Mouse (Mus musculus): Measurements from ENCODE around the gene Dgat2.

Dgat2 gene

GRCm38 (mm10) chr7:99182432-99183172 is at the start of gene Dgat2:
Gene Dgat2 (minus strand): TSS chr7:99182719.
- peak; percentile 79 to 81 for DNase-seq

- DNase-seq: no peak
Measured at GRCm38 (mm10) chr7:99230061-99230747, 47.7 kb upstream of the Dgat2 start.

- DNase-seq: no peak
Measured at GRCm38 (mm10) chr7:99229411-99229810, 46.9 kb upstream of the Dgat2 start.

- DNase-seq: no peak
Measured at GRCm38 (mm10) chr7:99228825-99229224, 46.3 kb upstream of the Dgat2 start.

- DNase-seq: no peak
Measured at GRCm38 (mm10) chr7:99227267-99227666, 44.7 kb upstream of the Dgat2 start.

- no peak for DNase-seq
Measured at GRCm38 (mm10) chr7:99226662-99227061, 44.1 kb upstream of the Dgat2 start.

- no peak for DNase-seq
Measured at GRCm38 (mm10) chr7:99225421-99225820, 42.9 kb upstream of the Dgat2 start.

GRCm38 (mm10) chr7:99224648-99225190 is 42.2 kb upstream of the Dgat2 start:
- DNase-seq: no peak

- DNase-seq: no peak
Measured at GRCm38 (mm10) chr7:99224225-99224624, 41.7 kb upstream of the Dgat2 start.

GRCm38 (mm10) chr7:99217338-99218074 is 35.0 kb upstream of the Dgat2 start:
- DNase-seq: no peak

GRCm38 (mm10) chr7:99215347-99215855 is 32.9 kb upstream of the Dgat2 start:
- no peak for DNase-seq

- no peak for DNase-seq
Measured at GRCm38 (mm10) chr7:99214621-99215185, 32.2 kb upstream of the Dgat2 start.

GRCm38 (mm10) chr7:99213686-99214085 is 31.2 kb upstream of the Dgat2 start:
- no peak for DNase-seq

- no peak for DNase-seq
Measured at GRCm38 (mm10) chr7:99213056-99213455, 30.5 kb upstream of the Dgat2 start.

GRCm38 (mm10) chr7:99208704-99209103 is 26.2 kb upstream of the Dgat2 start:
- no peak for DNase-seq

GRCm38 (mm10) chr7:99206364-99206763 is 23.8 kb upstream of the Dgat2 start:
- DNase-seq: no peak

- no peak for DNase-seq
Measured at GRCm38 (mm10) chr7:99202163-99202562, 19.6 kb upstream of the Dgat2 start.

GRCm38 (mm10) chr7:99200290-99200689 is 17.8 kb upstream of the Dgat2 start:
- no peak for DNase-seq

GRCm38 (mm10) chr7:99199451-99200175 is 17.1 kb upstream of the Dgat2 start:
- DNase-seq: no peak

- DNase-seq: no peak
Measured at GRCm38 (mm10) chr7:99198811-99199210, 16.3 kb upstream of the Dgat2 start.

- DNase-seq: no peak
Measured at GRCm38 (mm10) chr7:99194511-99194910, 12.0 kb upstream of the Dgat2 start.

GRCm38 (mm10) chr7:99193926-99194325 is 11.4 kb upstream of the Dgat2 start:
- DNase-seq: no peak
